Mouse (Mus musculus): ENCODE results near the gene Spock1.
"Not testable (repeated sequence)": the region's sequence is repeated elsewhere in the genome, so short reads cannot be mapped to it uniquely, and the experiment has no call there.

The Spock1 gene

GRCm38 (mm10) chr13:57474068-57474467 lies 434.1 kb downstream of the Spock1 start:
- no peak for DNase-seq

DNA sequence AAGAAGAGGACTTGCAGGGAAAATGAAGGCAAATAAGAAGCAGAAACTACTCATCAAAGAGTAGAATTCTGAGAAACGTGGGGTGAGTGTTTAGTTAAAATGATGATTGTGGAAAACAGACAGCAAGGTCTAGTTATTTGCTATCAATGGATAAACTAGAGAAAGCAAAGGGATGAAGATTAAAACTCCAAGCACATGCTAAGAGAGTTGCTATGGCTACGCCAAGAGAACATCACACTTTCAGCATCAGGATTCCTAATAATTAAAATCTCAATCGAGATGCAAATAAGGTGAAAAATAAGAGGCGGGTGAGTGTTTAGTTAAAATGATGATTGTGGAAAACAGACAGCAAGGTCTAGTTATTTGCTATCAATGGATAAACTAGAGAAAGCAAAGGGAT lies 437.2 kb downstream of the Spock1 start:
- DNase-seq = not testable (repeated sequence)

DNA sequence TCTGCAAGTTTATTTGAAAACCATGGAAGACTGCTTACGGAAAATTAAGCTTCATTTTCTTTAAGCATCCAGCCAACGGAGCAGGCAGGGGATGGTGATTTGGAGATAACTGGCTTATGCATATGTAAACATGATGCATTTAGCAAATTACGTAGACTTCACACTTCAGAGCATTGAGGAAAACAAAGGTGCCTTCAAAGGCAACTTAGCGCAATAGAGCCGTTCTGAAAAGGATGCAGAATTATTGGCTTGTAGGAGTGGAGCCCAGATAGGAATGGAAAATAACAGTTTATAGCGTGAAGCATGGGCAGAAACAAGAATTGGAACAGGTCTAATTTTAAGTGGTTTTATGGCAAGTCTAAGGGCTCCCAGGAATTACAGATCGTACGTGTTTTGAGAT lies 448.2 kb downstream of the Spock1 start:
- DNase-seq = no peak

DNA sequence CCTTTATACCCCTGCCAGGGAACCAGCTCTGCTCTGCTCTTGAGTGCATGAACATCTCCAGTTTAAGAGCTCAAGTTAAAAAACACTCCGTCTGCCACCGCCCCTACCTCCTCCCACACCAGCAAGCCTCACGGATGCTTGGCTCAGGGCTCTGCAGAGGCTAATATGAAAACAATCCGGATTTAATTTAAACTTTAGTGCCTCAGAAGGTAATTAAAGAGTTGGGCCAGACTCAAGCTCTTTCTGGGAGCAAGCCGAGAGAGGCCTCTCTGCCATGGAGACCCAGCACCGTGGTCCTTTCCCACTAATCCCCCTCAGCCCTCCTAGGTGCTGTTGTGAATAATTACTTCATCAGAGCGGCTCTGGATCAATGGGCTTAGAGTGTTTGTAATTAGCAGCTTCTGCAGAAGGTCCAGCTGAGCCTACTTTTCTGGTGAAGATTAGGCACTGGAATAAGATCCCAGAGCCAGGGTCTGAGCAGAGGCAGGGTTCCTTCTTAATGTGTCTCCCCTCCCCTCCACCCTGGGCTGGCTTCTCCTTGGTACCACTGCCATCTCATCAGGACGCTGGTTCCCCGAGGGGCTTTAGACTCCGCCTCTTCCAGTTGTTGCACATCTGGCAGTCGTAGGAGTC lies 457.8 kb downstream of the Spock1 start:
- DNase-seq = no peak

- no peak for DNase-seq
Observed at GRCm38 (mm10) chr13:57448906-57449305, 459.2 kb downstream of the Spock1 start.

DNA sequence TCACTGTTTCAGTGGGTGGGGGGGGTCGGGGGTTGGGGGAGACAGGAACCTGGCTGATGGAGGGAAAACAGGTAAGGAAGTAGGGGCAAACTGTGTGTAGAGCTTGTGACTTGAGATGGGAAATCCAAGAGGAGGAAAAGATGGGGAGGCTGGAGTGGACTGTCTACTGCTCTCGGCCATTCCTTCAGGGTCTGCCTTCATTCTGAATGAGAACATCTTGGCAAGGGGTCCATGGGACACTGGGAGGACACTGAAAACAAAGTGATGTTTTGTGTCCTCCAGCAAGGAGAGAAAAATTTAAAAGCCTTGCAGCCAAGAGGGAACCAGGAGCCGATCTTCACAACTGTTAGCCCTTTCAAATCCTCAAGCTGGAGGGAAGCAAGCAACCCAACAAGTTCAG lies 463.2 kb downstream of the Spock1 start:
- no peak for DNase-seq

GRCm38 (mm10) chr13:57440111-57440510 lies 468.0 kb downstream of the Spock1 start:
- DNase-seq = no peak

DNA sequence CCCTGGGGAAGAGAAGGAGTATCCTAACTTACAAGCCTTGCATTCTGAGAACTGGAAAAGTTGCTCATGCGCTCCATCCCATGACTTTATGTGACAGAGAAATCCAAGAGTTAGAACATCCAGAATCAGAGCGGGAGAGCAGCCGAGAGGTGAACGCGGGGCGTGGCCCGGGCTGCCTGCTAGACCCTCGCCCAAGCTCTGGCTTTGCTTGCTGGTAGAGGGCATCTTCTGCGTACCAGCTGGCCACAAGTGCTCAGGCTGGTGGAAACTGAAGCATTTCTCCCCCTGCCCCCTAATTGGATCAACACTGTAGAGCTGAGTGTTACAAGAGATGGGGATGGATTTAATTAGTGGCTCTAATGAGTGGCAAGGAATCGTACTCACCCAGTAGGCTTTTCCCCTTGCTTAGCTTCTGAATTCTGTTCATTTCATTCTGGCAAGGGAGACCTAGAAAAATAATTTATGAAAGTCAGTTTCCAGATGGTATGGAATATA lies 472.4 kb downstream of the Spock1 start:
- no peak for DNase-seq

DNA sequence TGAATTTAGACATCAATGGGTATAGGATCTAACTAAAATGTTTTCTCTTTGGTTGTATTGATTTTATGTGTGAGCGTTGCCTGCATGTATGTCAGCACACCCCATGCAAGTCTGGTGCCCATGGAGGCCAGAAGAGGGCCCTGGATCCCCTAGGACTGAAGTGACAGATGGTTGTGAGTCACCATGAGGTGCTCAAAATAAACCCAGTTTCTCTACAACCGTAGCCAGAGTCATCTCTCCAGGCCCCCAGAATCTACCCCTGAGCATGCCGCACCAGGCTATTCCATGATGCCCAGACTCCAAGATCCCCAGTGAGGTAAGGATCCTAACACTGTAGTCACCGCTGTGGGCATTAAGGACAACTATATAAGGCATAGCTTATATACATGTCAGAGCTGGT lies 474.3 kb downstream of the Spock1 start:
- DNase-seq = no peak

- DNase-seq = no peak
Observed at GRCm38 (mm10) chr13:57431815-57432214, 476.3 kb downstream of the Spock1 start.

DNA sequence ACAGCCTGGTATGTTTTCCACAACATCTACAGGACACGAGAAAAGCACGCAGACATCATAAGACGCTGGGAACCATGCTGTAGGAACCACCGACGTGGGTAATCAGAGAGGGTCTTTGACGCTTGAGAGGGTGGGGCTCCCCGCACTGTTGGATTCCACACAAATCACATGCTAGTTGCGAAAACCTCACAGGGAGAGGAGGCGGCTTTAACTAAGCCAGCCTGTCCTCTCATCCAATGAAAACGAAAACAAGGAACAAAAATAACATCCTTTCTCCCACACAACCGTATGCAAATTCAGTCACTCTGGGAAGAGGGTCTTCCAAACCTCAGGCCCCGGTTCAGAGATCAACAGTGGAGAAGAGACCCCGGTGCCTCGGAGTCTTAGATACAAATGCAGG lies 479.3 kb downstream of the Spock1 start:
- no peak for DNase-seq

DNA sequence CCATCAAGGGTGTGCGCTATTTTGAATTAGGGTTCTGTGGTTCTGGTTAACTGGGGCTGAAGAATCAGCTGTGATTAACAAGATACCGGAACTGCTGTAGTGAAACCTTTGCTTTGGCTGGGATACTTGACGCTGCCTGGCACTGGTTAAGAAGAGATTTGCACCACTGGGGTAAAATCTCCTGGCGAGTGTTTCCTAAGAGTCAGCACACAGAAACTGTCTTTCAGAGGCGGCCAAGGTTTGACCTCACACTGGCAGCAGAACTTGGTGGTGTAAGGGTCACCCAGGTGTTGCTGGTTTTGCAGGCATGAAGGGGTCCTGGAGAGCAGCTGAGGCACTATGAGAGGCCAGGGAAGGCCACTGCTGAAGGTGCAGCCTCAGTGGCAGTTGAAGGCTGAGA lies 489.4 kb downstream of the Spock1 start:
- no peak for DNase-seq

GRCm38 (mm10) chr13:57414716-57415115 lies 493.4 kb downstream of the Spock1 start:
- no peak for DNase-seq

GRCm38 (mm10) chr13:57407666-57408065 lies 500.5 kb downstream of the Spock1 start:
- no peak for DNase-seq

GRCm38 (mm10) chr13:57402386-57402785 lies 505.7 kb downstream of the Spock1 start:
- no peak for DNase-seq

DNA sequence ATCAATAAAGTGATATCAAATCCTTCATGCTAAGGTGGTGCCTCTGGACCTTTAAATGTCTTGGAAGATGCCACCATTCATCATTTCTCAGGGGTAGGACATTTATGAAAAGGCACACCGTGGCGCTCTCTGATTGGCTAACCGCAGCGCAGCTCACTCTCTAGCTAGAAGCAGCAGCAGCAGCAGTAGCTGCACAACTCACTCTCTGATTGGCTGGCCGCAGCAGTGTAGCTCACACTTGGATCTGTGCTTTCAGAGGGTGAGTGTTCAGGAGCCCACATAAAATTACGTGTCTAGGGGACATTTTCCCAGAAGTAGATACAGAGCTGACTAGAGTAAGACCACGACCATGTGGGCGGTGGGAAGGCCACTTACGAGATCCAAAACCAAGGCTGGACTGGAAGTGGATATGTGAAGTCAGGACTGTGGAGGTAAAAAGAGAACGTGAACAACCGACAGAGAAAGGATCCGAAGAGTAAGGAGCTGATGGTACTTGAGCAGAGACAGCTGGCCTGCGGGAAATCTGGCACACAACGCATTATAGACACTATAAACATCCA lies 535.9 kb downstream of the Spock1 start:
- DNase-seq = no peak
